Mouse (Mus musculus) fat pad, adult 2 months (tissue): ENCODE measurements around the gene Gm49630.
"Not testable (repeated sequence)": the region's sequence is repeated elsewhere in the genome, so short reads cannot be mapped to it uniquely, and the experiment has no call there.

ENCODE experiments used
- DNase-seq: peaks from one replicate; pipeline ENCODE4 v3.0.0-alpha.2; 2011; ENCODE audit warnings: low read depth, low spot score; ENCODE audit errors: extremely low read depth

Gm49630 gene

GRCm38 (mm10) chr17:7369401-7369800, 2.4 kb downstream of the Gm49630 start:
- not testable (repeated sequence) for DNase-seq

- DNase-seq, result not testable (repeated sequence)
Measured at GRCm38 (mm10) chr17:7366676-7367374, 5.0 kb downstream of the Gm49630 start.

GRCm38 (mm10) chr17:7366265-7366664, 5.5 kb downstream of the Gm49630 start:
- DNase-seq, result not testable (repeated sequence)

- DNase-seq, result not testable (repeated sequence)
Measured at GRCm38 (mm10) chr17:7365615-7366014, 6.2 kb downstream of the Gm49630 start.

- DNase-seq, result not testable (repeated sequence)
Measured at GRCm38 (mm10) chr17:7360749-7361465, 10.9 kb downstream of the Gm49630 start.

GRCm38 (mm10) chr17:7359806-7360205, 12.0 kb downstream of the Gm49630 start:
- not testable (repeated sequence) for DNase-seq

- not testable (repeated sequence) for DNase-seq
Measured at GRCm38 (mm10) chr17:7352596-7352995, 19.2 kb downstream of the Gm49630 start, which contains the start of gene Ttll2. Gene Ttll2 (minus strand): TSS chr17:7352696.

- DNase-seq, result not testable (repeated sequence)
Measured at GRCm38 (mm10) chr17:7348765-7349164, 23.0 kb downstream of the Gm49630 start.

GRCm38 (mm10) chr17:7337381-7337780, 34.4 kb downstream of the Gm49630 start:
- not testable (repeated sequence) for DNase-seq

- DNase-seq, result not testable (repeated sequence)
Measured at GRCm38 (mm10) chr17:7332745-7333144, 39.0 kb downstream of the Gm49630 start.

GRCm38 (mm10) chr17:7326415-7326814, 45.4 kb downstream of the Gm49630 start:
- DNase-seq, result not testable (repeated sequence)

GRCm38 (mm10) chr17:7324346-7324745, 47.4 kb downstream of the Gm49630 start, which contains the start of gene Tcp10a:
Gene Tcp10a (plus strand): TSS chr17:7324646.
- DNase-seq, result not testable (repeated sequence)

GRCm38 (mm10) chr17:7319789-7320188, 52.0 kb downstream of the Gm49630 start:
- not testable (repeated sequence) for DNase-seq

GRCm38 (mm10) chr17:7315693-7316382, 55.9 kb downstream of the Gm49630 start:
- DNase-seq, result not testable (repeated sequence)

- not testable (repeated sequence) for DNase-seq
Measured at GRCm38 (mm10) chr17:7306278-7307196, 65.2 kb downstream of the Gm49630 start.
